Mouse (Mus musculus) stomach, postnatal 0 days (tissue): Measurements from ENCODE around the gene Ccl9.

ENCODE experiments used
- CTCF ChIP-seq: IDR thresholded peaks from 2 replicates; pipeline ENCODE4 v1.5.1; 2016; ENCODE audit warnings: antibody characterized with exemption, low read depth, mild to moderate bottlenecking, moderate library complexity
- EP300 ChIP-seq: optimal IDR thresholded peaks from 2 replicates; pipeline ENCODE3; 2016; ENCODE audit warnings: antibody characterized with exemption

GRCm38 (mm10) chr11:83610900-83611299 lies 32.5 kb upstream of the Ccl9 start:
- no peak for TF ChIP-seq CTCF
- no peak for TF ChIP-seq EP300
